Mouse (Mus musculus) liver, postnatal 0 days (tissue): ENCODE measurements around the gene Sf3b5.

Experiments used
- CTCF ChIP-seq: sonication (generic); IDR thresholded peaks from 2 replicates; pipeline ENCODE4 v1.5.1; 2016; ENCODE audit warnings: antibody characterized with exemption, low read depth
- EP300 ChIP-seq: IDR thresholded peaks from 2 replicates; pipeline ENCODE4 v1.6.1; 2016; ENCODE audit warnings: antibody characterized with exemption, low read depth, mild to moderate bottlenecking

GRCm38 (mm10) chr10:12963362-12964147 is 41.6 kb upstream of the Sf3b5 start:
- TF ChIP-seq CTCF (no peak), EP300 (no peak)
